Mouse (Mus musculus) neural tube, embryonic 11.5 days (tissue): ENCODE measurements around the gene Lmnb2. TPM values are rescaled to one million over a fixed set of nuclear protein-coding genes. Genes with fewer than 3 reads are reported as not detected.

ENCODE experiments used
- ATAC-seq: fragments of 200-750 bp; cut with Nextera tagmentation; 2 replicates; pipeline ENCODE4 v1.8.0; 2017; ENCODE audit warnings: moderate number of reproducible peaks, mild to moderate bottlenecking, moderate TSS enrichment, moderate library complexity; ENCODE audit not compliant: insufficient read depth, low FRiP score, low TSS enrichment
- DNase-seq: peaks from one replicate; pipeline ENCODE4 v3.0.0-alpha.2; 2015; ENCODE audit warnings: low spot score
- H3K27ac ChIP-seq: fragments of 300-500 bp; sonication (generic); 2 replicates; pipeline ENCODE4 v1.5.1; 2014; ENCODE audit warnings: low read depth, mild to moderate bottlenecking, low read length
- H3K27me3 ChIP-seq: fragments of 300-500 bp; sonication (generic); 2 replicates; pipeline ENCODE4 v1.6.1; 2014; ENCODE audit warnings: mild to moderate bottlenecking, low read length, mixed read lengths; ENCODE audit not compliant: control insufficient read depth, insufficient read depth
- H3K36me3 ChIP-seq: fragments of 300-500 bp; sonication (generic); 2 replicates; pipeline ENCODE4 v1.6.1; 2014; ENCODE audit warnings: mild to moderate bottlenecking, low read length, moderate library complexity, mixed read lengths; ENCODE audit not compliant: control insufficient read depth, insufficient read depth
- H3K4me1 ChIP-seq: fragments of 300-500 bp; sonication (generic); 2 replicates; pipeline ENCODE4 v1.6.1; 2014; ENCODE audit warnings: low read length, mixed read lengths; ENCODE audit not compliant: control insufficient read depth, insufficient read depth
- H3K4me2 ChIP-seq: fragments of 300-500 bp; sonication (generic); 2 replicates; pipeline ENCODE4 v1.6.1; 2014; ENCODE audit warnings: low read depth, mild to moderate bottlenecking, moderate library complexity
- H3K4me3 ChIP-seq: fragments of 300-500 bp; sonication (generic); 2 replicates; pipeline ENCODE4 v1.5.1; 2014; ENCODE audit warnings: low read depth, low read length
- H3K9ac ChIP-seq: fragments of 300-500 bp; sonication (generic); 2 replicates; pipeline ENCODE4 v1.6.1; 2014; ENCODE audit warnings: mild to moderate bottlenecking, low read length
- H3K9me3 ChIP-seq: fragments of 300-500 bp; sonication (generic); 2 replicates; pipeline ENCODE4 v1.6.1; 2016; ENCODE audit warnings: low read length; ENCODE audit not compliant: control insufficient read depth
- WGBS: fragments of 180-500 bp; shearing (Covaris S2); extraction: QIAGEN DNeasy Blood & Tissue Kit; methylation state at CpG from one replicate; pipeline ENCODE4 v1.1.7; 2014; 5-methylcytosine and 5-hydroxymethylcytosine counted together
- polyA plus RNA-seq: library from polyadenylated mRNA; unstranded; fragments of >200 nt; fragmentation: Nextera tagmentation; extraction: Ambion mirVana; gene quantifications from 2 replicates; pipeline ENCODE4 v1.2.1, GENCODE M21; 2014

Gene Lmnb2
- polyA plus RNA-seq, 1 experiment from 2014 or later = 27.9 TPM

DNA sequence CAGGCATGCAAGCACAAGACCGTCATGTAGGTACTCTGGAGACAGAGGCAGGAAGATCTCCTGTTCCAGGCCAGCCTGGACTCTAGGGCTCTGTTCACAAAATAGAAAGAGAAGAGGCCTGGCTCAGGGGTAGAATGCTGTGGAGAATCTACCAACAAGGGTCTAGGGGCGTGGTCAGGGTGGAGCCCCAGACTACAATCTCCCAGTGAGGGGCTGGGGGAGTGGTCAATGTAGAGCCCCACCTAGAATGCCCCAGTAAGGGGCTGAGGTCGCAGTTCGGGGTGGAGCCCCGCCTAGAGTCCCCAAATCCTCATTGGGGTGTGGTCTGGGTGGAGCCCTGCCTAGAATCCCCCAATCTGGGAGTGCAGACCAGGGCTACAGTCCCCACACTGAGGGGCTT, 32.3 kb upstream of the Lmnb2 start:
- Histone ChIP-seq H3K36me3 (no peaks in the 10 kb centered on the region), H3K9me3 (no peaks in the 10 kb centered on the region), H3K27ac (no peak overlapping the region), H3K27me3 (no peaks in the 10 kb centered on the region), H3K9ac (no peak overlapping the region), H3K4me2 (no peak overlapping the region), H3K4me3 (no peak overlapping the region), H3K4me1 (no peaks in the 10 kb centered on the region)
- no peak for ATAC-seq
- no peak for DNase-seq
- WGBS = 19% methylated on average over 5 of the region's 5 CpGs

DNA sequence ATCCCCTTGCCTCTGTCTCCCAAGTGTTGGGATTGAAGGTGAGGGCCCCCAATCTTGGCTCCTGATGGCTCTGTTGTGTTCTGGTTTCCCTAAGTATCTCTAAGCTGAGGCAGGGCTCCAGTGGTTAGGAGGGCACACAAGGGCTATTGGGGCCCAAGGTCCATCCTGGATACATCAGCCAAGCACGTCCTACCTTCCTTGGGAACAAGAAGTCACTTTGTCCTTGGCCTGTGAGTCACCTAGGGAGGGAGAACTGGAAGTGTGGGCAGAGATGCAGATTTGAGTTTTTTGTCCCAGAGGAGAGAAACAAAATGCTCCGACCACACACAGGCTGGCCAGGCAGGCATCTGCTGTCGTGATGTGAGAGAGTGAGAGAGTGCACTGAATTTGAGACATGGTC, 31.0 kb upstream of the Lmnb2 start:
- no peaks in the 10 kb centered on the region for H3K27me3 ChIP-seq
- no peaks in the 10 kb centered on the region for H3K4me1 ChIP-seq
- no peak for ATAC-seq
- no peak overlapping the region for H3K4me3 ChIP-seq
- H3K36me3 ChIP-seq = no peaks in the 10 kb centered on the region
- no peak overlapping the region for H3K9ac ChIP-seq
- 79% methylated on average over 3 of the region's 3 CpGs for WGBS
- DNase-seq = no peak
- H3K4me2 ChIP-seq = no peak overlapping the region
- no peak overlapping the region for H3K27ac ChIP-seq
- no peaks in the 10 kb centered on the region for H3K9me3 ChIP-seq

DNA sequence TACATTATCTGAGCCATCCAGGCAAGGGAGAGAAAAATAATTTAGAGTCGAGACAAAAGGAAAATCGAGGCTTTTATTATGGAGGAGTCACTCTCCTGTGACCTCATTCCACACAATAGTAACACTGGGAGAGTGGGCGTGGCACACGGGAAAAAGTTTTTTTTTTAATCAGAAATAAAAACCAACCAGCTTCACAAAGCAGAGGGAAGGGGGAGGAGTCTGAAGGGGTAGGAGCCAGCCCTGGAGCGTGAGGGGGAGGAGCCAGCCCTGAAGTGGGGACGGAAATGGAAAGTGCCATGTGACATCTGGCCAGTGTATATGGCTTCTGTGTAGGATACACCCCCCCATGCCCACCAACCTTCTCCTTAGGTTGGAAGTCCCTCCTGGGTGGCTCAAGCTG, 30.5 kb upstream of the Lmnb2 start:
- Histone ChIP-seq H3K4me1 (no peaks in the 10 kb centered on the region), H3K27ac (no peak overlapping the region), H3K9me3 (no peaks in the 10 kb centered on the region), H3K36me3 (no peaks in the 10 kb centered on the region), H3K27me3 (no peaks in the 10 kb centered on the region), H3K9ac (no peak overlapping the region), H3K4me3 (no peak overlapping the region), H3K4me2 (no peak overlapping the region)
- DNase-seq (no peak), ATAC-seq (no peak)
- WGBS = 41% methylated on average over 6 of the region's 6 CpGs

DNA sequence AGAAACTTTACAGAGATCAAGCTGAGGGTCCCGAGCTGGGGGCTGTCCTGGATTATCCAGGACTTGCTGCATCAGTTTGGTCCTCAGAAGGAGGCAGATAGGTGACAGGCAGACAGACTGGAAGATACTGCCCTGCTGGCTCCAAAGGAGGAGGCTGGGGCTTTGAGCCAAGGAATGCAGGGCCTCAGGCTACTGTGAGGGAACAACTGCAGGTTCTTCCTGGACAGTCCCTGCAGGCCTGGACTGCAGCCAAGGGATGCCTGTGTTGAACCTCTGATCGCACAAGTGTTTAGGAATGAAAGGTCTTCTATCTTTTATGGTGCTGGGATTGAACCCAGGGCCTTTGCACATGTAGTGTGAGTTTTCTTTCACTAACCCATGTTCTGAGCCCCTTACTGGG, 29.8 kb upstream of the Lmnb2 start:
- H3K36me3 ChIP-seq = no peaks in the 10 kb centered on the region
- no peak for DNase-seq
- no peak for ATAC-seq
- no peak overlapping the region for H3K9ac ChIP-seq
- no peak overlapping the region for H3K4me3 ChIP-seq
- H3K4me2 ChIP-seq = no peak overlapping the region
- no peak overlapping the region for H3K27ac ChIP-seq
- H3K9me3 ChIP-seq = no peaks in the 10 kb centered on the region
- H3K4me1 ChIP-seq = no peaks in the 10 kb centered on the region
- 78% methylated on average over 2 of the region's 2 CpGs for WGBS
- H3K27me3 ChIP-seq = no peaks in the 10 kb centered on the region

DNA sequence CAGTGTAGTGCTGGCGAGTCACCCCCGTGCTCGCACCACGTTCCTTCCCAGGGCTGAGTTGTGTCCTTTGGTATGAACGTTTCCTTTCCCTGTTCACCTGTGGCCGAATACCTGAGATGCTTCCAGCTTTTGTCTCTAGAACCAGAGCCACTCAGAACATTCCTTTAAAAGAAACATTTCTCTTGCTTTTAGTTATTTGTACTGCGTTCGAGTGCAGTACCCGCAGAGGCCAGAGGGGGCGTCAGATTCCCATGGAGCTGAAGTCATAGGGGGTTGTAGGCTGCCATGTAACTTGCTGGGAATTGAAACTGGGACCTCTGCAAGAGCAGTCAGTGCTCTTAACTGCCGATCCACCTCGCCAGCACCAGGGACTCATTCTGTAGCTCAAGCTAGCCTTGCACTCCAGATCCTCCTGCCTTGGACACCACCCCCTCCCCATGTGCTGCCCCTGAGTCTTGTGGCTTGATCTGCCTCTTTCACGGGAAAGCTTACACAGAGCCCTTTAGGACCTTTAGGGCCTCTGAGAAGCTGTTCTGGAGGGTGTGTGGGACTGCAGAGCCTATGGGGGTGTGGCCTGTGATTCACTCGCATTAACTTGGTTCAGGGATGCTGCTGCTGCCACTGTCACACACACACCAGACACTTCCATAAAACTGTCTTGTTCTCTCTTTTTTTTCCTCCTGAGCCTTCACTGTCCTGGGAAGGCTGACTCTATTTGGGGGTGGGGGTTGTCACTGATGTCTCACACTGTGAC, 28.8 kb upstream of the Lmnb2 start:
- Histone ChIP-seq H3K4me3 (no peak overlapping the region), H3K9ac (no peak overlapping the region), H3K36me3 (no peaks in the 10 kb centered on the region), H3K4me2 (no peak overlapping the region), H3K9me3 (no peaks in the 10 kb centered on the region), H3K27ac (no peak overlapping the region), H3K27me3 (no peaks in the 10 kb centered on the region), H3K4me1 (no peaks in the 10 kb centered on the region)
- 65% methylated on average over 14 of the region's 14 CpGs for WGBS
- no peak for DNase-seq
- ATAC-seq = no peak

DNA sequence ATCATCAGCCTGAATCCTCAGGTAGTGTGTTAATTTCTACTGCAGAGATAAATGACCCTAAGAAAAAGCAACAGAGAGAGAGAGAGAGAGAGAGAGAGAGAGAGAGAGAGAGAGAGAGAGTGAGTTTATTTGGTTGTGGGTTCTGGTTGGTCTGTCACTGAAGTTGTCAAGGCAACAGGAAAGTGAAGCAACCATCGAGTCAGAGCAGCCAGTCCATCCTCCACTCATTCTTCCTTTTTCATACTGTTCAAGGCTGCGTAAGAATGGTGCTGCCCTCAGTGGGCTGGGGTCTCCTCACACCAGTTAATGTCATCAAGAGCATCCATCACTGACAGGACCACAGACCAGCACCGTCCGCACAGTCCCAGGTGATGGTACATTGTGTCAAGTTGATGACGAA, 26.2 kb upstream of the Lmnb2 start:
- Histone ChIP-seq H3K36me3 (no peaks in the 10 kb centered on the region), H3K4me2 (no peak overlapping the region), H3K4me3 (no peak overlapping the region), H3K4me1 (peaks cover 2% of the 10 kb centered on the region; the same call in 1 of the 2 replicates), H3K9me3 (no peaks in the 10 kb centered on the region), H3K27ac (no peak overlapping the region), H3K9ac (no peak overlapping the region), H3K27me3 (peaks cover 4% of the 10 kb centered on the region)
- DNase-seq = no peak
- 83% methylated on average over 5 of the region's 5 CpGs for WGBS
- ATAC-seq = no peak

DNA sequence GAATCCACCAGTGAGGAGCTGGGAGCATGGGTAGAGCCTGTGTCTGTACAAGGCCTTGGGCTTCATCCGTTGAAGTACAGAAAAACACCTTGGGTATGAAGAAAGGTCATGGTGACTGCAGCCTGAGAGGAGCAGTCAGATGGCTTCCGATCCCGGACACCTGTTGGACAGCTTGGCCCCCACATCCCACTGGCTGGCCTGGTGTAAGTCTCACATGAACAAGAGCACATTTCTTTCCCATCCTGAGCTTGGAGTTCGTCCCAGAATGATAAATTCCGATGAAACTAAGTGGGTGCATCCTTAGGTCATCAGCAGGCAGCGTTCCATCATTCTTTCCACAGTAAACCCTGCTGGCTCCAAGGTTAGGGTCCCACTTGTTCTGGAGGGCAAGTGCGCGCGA, 25.7 kb upstream of the Lmnb2 start:
- 87% methylated on average over 9 of the region's 9 CpGs for WGBS
- Histone ChIP-seq H3K9me3 (no peaks in the 10 kb centered on the region), H3K27ac (no peak overlapping the region), H3K4me3 (no peak overlapping the region), H3K4me1 (peaks cover 8% of the 10 kb centered on the region), H3K36me3 (no peaks in the 10 kb centered on the region), H3K4me2 (no peak overlapping the region), H3K27me3 (peaks cover 7% of the 10 kb centered on the region), H3K9ac (no peak overlapping the region)
- ATAC-seq = no peak
- DNase-seq = no peak

DNA sequence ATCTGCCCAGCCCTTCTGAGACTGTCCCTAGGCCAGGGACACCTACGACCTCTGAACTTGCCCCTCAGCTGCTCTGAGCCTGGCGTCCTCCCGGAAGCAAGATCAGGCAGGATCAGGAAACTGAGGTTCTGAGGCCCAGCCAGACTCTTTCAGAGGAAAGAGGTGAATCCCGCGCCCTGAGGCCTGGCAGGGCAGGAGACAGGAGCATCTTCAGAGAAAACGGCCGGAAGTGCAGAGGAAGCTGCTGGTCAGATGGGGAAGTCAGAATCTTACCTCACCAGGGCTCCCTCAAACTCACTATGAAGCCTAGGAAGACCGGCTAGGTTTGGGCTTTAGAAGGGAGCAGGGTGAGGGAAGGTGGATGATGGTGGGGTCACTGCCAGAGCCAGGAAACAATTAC, 24.9 kb upstream of the Lmnb2 start:
- Histone ChIP-seq H3K9ac (no peak overlapping the region), H3K27ac (no peak overlapping the region), H3K4me2 (no peak overlapping the region), H3K4me3 (no peak overlapping the region), H3K27me3 (peaks cover 15% of the 10 kb centered on the region), H3K9me3 (no peaks in the 10 kb centered on the region), H3K4me1 (peaks cover 9% of the 10 kb centered on the region), H3K36me3 (no peaks in the 10 kb centered on the region)
- 57% methylated on average over 8 of the region's 8 CpGs for WGBS
- no peak for ATAC-seq
- no peak for DNase-seq

DNA sequence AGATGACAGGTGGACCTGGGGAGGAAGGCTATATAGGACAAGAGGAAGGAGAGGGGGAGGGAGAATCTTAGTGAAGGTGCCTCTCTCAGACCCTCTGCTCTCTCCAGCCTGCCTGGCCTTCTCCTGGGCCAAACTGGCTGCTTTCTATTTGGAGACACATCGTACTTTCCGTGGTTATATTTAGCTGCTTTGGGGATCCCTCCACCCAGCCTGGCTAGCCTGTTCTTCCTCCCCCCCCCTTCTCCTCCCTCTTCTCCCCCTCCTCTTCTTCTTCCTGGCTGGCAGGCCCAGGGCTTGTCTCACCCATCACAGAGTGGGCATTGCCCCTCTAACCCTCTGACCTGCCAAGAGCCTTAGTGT, 22.9 kb upstream of the Lmnb2 start:
- H3K9me3 ChIP-seq = no peaks in the 10 kb centered on the region
- no peak overlapping the region for H3K4me3 ChIP-seq
- no peaks in the 10 kb centered on the region for H3K36me3 ChIP-seq
- peaks cover 34% of the 10 kb centered on the region for H3K27me3 ChIP-seq
- H3K4me1 ChIP-seq = peaks cover 16% of the 10 kb centered on the region
- DNase-seq (no peak), ATAC-seq (no peak)
- 76% methylated on average over 2 of the region's 2 CpGs for WGBS
- no peak overlapping the region for H3K4me2 ChIP-seq
- H3K27ac ChIP-seq = no peak overlapping the region
- no peak overlapping the region; the same call in 1 of the 2 replicates for H3K9ac ChIP-seq
